Mouse (Mus musculus) heart, postnatal 4 days (tissue): ENCODE data around the gene Trim43c. TPM values are rescaled to one million over a fixed set of nuclear protein-coding genes. Genes with fewer than 3 reads are reported as not detected.
"Not testable (repeated sequence)": the region's sequence is repeated elsewhere in the genome, so short reads cannot be mapped to it uniquely, and the experiment has no call there.

Source experiments
- DNase-seq: peaks from one replicate; pipeline ENCODE4 v3.0.0; 2021
- total RNA-seq, 2 experiments: library from RNA; stranded (reverse); gene quantifications; 2 replicates each; pipeline ENCODE4 v1.2.3; 2021

Gene Trim43c
- total RNA-seq: not detected

- not testable (repeated sequence) for DNase-seq
Observed at GRCm38 (mm10) chr9:88838864-88839263, at the start of gene Trim43c. Trim43c (plus strand) TSS chr9:88839164.

- not testable (repeated sequence) for DNase-seq
Observed at GRCm38 (mm10) chr9:88853072-88853471, 14.1 kb downstream of the Trim43c start.

- peak; percentile 90 for DNase-seq
Observed at GRCm38 (mm10) chr9:88858566-88859492, 19.9 kb downstream of the Trim43c start.

Other genes with a start within 250 kb of the Trim43c start
- gene Mthfsl, start 118.9 kb upstream of the Trim43c start, total RNA-seq: 10 to 100 TPM; 21.8 to 24.0 TPM
- gene Bcl2a1d, start 107.2 kb upstream of the Trim43c start, total RNA-seq: not detected
- under 1 TPM in 1 of 2 experiments, not detected in 1; 0.70 TPM for gene Bcl2a1a, start 117.7 kb downstream of the Trim43c start, total RNA-seq